Mouse (Mus musculus) adrenal gland, postnatal 14 days (tissue): ENCODE results near the gene Klk8. TPM values are rescaled to one million over a fixed set of nuclear protein-coding genes. Genes with fewer than 3 reads are reported as not detected.

Source experiments
- DNase-seq: peaks from one replicate; pipeline ENCODE4 v3.0.0; 2021; ENCODE audit warnings: mixed read lengths
- total RNA-seq: library from RNA; stranded (reverse); gene quantifications from 2 replicates; pipeline ENCODE4 v1.2.3, GENCODE M21; 2021

The Klk8 gene
- total RNA-seq, 1 experiment from 2014 or later, result 5.0 TPM

DNA sequence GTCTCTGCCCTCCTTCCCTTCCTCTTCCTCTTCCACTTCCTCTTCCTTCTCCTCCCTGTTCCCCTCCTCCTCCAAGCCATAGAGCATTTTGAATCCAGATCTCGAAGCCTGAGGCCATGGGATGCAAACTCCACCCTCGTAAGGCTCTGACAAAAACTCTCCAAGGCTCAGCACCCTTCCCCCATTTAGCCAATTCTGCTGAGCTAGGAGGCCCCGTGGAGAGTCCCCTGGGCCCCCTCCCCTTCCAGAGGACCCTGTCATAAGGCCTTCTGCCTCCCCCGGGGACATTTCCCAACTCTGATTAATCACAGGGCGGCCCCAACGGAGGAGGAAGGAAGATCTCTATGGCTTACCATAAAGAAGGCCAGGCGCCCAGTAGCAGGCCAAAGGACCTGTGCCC, 5.8 kb upstream of the Klk8 start, which contains the start of gene Klk9:
Gene Klk9 (plus strand): TSS at position 301 of the 400 bp plus-strand sequence.
- no peak for DNase-seq

DNA sequence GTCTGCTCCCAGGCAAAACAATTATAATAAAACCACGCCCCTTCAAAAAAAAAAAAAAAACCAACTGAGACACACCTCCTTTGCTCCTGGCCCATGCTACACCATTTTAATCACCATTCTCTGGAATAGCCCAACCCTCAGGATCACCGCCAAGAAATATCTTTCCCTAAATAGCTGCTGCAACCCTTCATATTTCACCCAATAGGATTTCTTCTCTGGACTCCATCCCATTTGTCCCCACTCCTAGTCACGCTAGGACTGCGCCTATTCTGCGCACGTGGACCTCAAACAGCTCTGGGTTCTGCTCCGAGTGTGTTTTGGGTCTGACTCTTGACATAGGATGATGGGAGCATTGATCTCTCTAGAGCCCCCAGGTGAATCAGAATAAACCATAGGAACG, 1.0 kb upstream of the Klk8 start:
- DNase-seq, result no peak

DNA sequence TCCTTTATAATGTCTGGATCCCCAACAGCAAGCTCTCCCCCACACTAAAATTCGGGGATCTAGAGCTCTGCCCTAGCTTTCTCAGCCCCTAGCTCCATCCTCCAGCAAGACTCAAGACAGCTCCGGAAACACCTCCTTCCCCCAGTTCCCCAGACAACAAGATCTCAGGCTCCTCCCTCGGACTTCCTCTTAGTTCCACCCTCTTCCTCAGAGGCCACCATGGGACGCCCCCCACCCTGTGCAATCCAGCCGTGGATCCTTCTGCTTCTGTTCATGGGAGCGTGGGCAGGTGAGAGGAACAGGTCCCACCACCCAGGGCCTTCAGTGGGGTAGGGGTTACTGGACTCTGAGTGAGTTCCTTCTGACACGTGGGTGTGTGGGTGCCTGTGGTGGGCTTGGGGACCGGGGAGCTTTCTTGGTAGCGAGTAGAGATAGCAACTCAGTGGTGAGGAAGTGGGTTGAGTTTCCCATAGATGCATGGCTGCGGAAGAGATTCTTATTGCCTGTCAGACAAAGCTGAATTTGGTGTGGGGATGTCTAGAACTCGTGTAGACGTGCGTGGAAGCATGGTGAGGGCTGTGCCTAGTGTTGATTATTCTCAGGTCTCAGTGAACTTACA, 576 bp downstream of the Klk8 start:
- no peak for DNase-seq

DNA sequence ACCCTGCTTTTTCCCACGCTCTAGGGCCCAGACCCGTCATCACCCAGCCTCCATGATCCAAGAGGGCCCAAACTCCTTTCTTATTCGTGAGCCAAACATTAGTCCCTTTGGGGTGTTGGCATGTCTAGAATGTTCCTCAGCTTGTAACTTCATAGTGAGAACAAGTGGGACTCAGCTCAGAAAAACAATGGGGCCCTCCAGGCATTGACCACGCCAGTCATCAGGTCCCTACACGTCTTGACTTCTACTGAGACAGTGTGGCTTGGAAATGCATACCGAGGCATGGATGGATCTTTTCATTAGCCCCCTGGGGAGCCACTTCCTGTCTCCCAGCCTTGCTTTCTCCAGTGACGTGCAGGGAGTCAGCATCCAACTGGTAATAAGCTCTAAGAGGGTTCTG, 2.5 kb downstream of the Klk8 start:
- DNase-seq, result no peak

- DNase-seq, result no peak
These were observed 13.6 kb downstream of the Klk8 start, which contains the start of gene Klk7 for GRCm38 (mm10) chr7:43810994-43811393. TSS of gene Klk7 (plus strand) at chr7:43811294.

DNA sequence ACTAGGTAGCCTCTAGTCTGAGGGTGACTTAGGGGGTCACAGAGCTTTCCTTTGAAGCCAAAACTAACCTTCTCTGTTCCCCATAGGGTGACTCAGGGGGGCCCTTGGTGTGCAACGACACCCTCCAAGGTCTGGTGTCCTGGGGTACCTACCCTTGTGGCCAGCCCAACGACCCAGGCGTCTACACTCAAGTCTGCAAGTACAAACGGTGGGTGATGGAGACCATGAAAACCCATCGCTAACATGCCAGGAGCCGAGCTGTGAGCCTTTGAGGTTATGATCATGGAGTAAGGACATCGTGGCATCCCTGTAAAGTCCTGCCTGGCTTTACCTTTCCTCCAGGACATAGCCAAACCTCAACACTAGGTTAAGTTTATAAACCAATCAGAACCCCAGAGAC, 17.8 kb downstream of the Klk8 start:
- no peak for DNase-seq

DNA sequence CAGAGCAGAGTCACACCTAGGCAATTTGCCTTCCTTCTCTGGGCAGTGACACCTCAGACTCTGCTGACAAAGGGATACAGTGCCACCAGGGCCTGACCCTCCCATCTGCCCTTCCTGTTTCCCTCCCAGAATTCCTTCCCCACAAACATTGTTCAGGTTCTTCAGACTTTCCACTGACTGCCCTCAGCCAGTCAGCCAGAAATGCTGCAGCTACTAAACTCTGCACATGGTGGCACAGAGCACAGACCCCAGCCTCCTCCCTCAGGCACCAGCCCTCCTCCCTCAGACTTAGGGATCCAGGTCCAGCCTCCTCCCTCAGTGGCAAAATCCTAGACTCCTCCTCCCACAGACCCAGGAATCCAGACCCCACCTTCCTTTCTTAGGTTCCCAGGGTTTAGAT, 19.4 kb downstream of the Klk8 start:
- DNase-seq, result no peak

GRCm38 (mm10) chr7:43821581-43821980, 24.2 kb downstream of the Klk8 start:
- no peak for DNase-seq

GRCm38 (mm10) chr7:43824199-43824598, 26.8 kb downstream of the Klk8 start, which contains the start of gene Klk6:
TSS of gene Klk6 (plus strand) at chr7:43824499.
- DNase-seq, result no peak

- DNase-seq, result no peak
These were observed 28.7 kb downstream of the Klk8 start for GRCm38 (mm10) chr7:43826056-43826455.

DNA sequence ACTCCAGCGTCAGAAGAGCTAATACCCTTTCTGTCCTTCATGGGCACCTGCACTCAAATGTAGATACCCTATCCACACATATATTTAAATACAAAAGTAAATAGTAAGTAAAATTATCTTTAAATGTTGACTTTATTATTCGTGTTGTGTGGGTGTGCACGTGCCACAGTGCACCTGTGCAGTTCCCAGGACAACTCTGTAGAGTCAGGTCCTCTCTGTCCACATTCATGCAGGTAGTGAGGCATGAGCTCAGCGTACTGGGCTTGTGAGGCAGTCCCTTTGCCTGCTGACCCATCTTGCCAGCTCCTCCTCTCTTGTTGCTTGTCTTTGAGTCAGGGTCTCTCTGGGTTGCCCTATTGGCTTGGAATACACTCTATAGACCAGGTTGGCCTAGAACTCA, 30.3 kb downstream of the Klk8 start:
- DNase-seq, result no peak

DNA sequence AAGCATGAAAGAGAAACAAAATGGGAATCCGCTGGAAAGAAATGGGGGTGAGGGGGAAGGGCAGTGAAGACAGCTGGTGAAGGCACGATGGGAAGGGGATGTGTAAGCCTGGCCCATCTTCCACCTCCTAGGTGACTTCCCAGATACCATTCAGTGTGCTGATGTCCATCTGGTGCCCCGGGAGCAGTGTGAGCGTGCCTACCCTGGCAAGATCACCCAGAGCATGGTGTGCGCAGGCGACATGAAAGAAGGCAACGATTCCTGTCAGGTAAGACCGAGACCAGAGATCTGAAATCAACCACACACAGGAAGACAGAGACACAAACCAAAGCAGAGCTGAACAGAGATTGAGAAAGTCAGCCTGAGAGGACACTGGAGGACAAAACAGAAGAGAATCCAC, 31.6 kb downstream of the Klk8 start:
- no peak for DNase-seq

DNA sequence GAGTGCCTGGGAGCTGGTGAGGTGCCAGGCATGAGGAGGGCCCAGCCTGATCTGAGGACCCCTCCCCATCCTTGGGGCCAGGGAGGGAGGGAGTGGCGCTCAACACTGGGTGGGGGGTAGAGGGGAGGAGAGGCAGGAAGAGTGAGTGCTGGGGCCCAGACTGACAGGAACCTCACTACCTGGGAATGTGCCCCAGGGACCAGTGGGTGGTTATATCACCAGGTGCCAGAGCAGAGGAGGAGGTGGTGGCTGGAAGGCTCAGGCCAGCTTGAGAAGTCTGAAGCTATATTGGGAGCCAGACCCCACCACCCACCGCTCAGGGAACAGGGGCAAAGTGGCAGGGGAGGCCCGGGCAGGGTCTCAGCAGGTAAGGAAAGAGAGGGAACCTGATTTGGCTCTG, 44.3 kb downstream of the Klk8 start, which contains the start of gene Klk5:
Gene Klk5 (plus strand): TSS at position 271 of the 400 bp plus-strand sequence.
- DNase-seq, result no peak

GRCm38 (mm10) chr7:43843801-43844200, 46.4 kb downstream of the Klk8 start:
- DNase-seq, result no peak

DNA sequence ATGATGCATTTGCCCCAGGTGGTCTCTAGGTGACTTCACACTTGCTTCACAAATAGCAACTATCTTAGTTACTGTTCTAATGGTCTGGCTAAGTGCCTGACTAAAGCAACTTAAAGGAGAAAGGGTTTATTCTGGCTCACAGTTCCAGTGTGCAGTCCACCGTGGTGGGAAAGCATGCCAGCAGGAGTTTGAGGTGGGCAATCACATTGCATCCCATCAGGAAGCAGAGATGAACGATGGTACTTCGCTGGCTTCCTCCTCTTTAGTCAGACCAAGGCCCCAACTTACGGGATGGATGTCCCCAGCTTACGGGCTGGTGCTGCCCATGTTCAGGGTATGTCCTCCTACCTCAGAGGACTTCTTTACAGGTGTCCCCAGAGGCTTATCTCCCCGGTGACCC, 54.2 kb downstream of the Klk8 start:
- no peak for DNase-seq

Other genes with a start within 250 kb of the Klk8 start
- gene Zfp658, start 235.3 kb upstream of the Klk8 start, total RNA-seq, result 2.2 and 3.2 TPM in 2 replicates
- 11.9 and 16.9 TPM in 2 replicates for gene Zfp719, start 218.0 kb upstream of the Klk8 start, total RNA-seq
- not detected in 2 replicates for gene Zfp819, start 190.4 kb upstream of the Klk8 start, total RNA-seq
- 0.22 TPM in 1 of 2 replicates, not detected in the other for gene Ceacam18, start 162.9 kb upstream of the Klk8 start, total RNA-seq
- gene Siglece, start 137.4 kb upstream of the Klk8 start, total RNA-seq, result 1.1 and 1.4 TPM in 2 replicates
- 9.3 and 10.1 TPM in 2 replicates for gene Ctu1, start 125.6 kb upstream of the Klk8 start, total RNA-seq
- not detected in 2 replicates for gene Klk14, start 107.2 kb upstream of the Klk8 start, total RNA-seq
- gene Klk13, start 85.0 kb upstream of the Klk8 start, total RNA-seq, result not detected in 2 replicates
- gene Klk12, start 28.7 kb upstream of the Klk8 start, total RNA-seq, result not detected in 2 replicates
- gene Klk11, start 23.0 kb upstream of the Klk8 start, total RNA-seq, result not detected in 2 replicates
- 0.26 TPM in 1 of 2 replicates, not detected in the other for gene Klk10, start 16.5 kb upstream of the Klk8 start, total RNA-seq
- not detected in 2 replicates for gene Klk9, start 5.7 kb upstream of the Klk8 start, total RNA-seq
- gene Klk7, start 13.7 kb downstream of the Klk8 start, total RNA-seq, result not detected in 2 replicates
- not detected in 2 replicates for gene Klk6, start 26.9 kb downstream of the Klk8 start, total RNA-seq
- not detected in 2 replicates for gene Klk5, start 44.4 kb downstream of the Klk8 start, total RNA-seq
- gene Klk4, start 83.6 kb downstream of the Klk8 start, total RNA-seq, result not detected in 2 replicates
- not detected in 2 replicates for gene Klk15, start 136.2 kb downstream of the Klk8 start, total RNA-seq
- gene Klk1b8, start 153.1 kb downstream of the Klk8 start, total RNA-seq, result not detected in 2 replicates
- not detected in 2 replicates for gene Klk1b1, start 169.2 kb downstream of the Klk8 start, total RNA-seq
- not detected in 2 replicates for gene Klk1b9, start 178.5 kb downstream of the Klk8 start, total RNA-seq
- gene Klk1b11, start 198.3 kb downstream of the Klk8 start, total RNA-seq, result not detected in 2 replicates
- not detected in 2 replicates for gene Klk1b26, start 214.6 kb downstream of the Klk8 start, total RNA-seq